Mouse (Mus musculus) liver, embryonic 11.5 days (tissue): ENCODE measurements at regions not wholly inside any gene's neighbourhood (a gene's known extent, or its start where the extent isn't known, plus 50 kb on each side); places are given as distances from the start of the nearest gene placed in this dataset.

Experiments used
- ATAC-seq: fragments of 200-750 bp; cut with Nextera tagmentation; replicated peaks from 2 replicates; pipeline ENCODE4 v1.8.0; 2017; ENCODE audit warnings: moderate number of reproducible peaks, mild to moderate bottlenecking, moderate TSS enrichment, moderate library complexity; ENCODE audit not compliant: low FRiP score
- DNase-seq: peaks from one replicate; pipeline ENCODE4 v3.0.0-alpha.2; 2017; ENCODE audit warnings: low spot score
- H3K27ac ChIP-seq: fragments of 300-500 bp; sonication (generic); 2 replicates; pipeline ENCODE4 v1.5.1; 2014; ENCODE audit warnings: mild to moderate bottlenecking, low read depth, low read length, control low read depth
- H3K27me3 ChIP-seq: fragments of 300-500 bp; sonication (generic); replicated peaks from 2 replicates; pipeline ENCODE4 v1.6.1; 2014; ENCODE audit warnings: low read length, mixed read lengths; ENCODE audit not compliant: control insufficient read depth, insufficient read depth
- H3K36me3 ChIP-seq: fragments of 300-500 bp; sonication (generic); 2 replicates; pipeline ENCODE4 v1.6.1; 2014; ENCODE audit warnings: mild to moderate bottlenecking, low read length, moderate library complexity, mixed read lengths; ENCODE audit not compliant: control insufficient read depth, insufficient read depth
- H3K4me1 ChIP-seq: fragments of 300-500 bp; sonication (generic); replicated peaks from 2 replicates; pipeline ENCODE4 v1.6.1; 2014; ENCODE audit warnings: low read length, mixed read lengths; ENCODE audit not compliant: control insufficient read depth, insufficient read depth
- H3K4me2 ChIP-seq: fragments of 300-500 bp; sonication (generic); 2 replicates; pipeline ENCODE4 v1.6.1; 2014; ENCODE audit warnings: mild to moderate bottlenecking, control low read depth, moderate library complexity
- H3K4me3 ChIP-seq: fragments of 300-500 bp; sonication (generic); 2 replicates; pipeline ENCODE4 v1.5.1; 2014; ENCODE audit warnings: low read depth, low read length, control low read depth
- H3K9ac ChIP-seq: fragments of 300-500 bp; sonication (generic); 2 replicates; pipeline ENCODE4 v1.6.1; 2014; ENCODE audit warnings: low read depth, low read length, control low read depth
- H3K9me3 ChIP-seq: fragments of 300-500 bp; sonication (generic); 2 replicates; pipeline ENCODE4 v1.6.1; 2016; ENCODE audit warnings: low read length, inconsistent platforms, mixed read lengths; ENCODE audit not compliant: control insufficient read depth
- WGBS: fragments of 180-500 bp; shearing (Covaris S2); extraction: QIAGEN DNeasy Blood & Tissue Kit; methylation state at CpG from one replicate; pipeline ENCODE4 v1.1.7; 2014; 5-methylcytosine and 5-hydroxymethylcytosine counted together

DNA sequence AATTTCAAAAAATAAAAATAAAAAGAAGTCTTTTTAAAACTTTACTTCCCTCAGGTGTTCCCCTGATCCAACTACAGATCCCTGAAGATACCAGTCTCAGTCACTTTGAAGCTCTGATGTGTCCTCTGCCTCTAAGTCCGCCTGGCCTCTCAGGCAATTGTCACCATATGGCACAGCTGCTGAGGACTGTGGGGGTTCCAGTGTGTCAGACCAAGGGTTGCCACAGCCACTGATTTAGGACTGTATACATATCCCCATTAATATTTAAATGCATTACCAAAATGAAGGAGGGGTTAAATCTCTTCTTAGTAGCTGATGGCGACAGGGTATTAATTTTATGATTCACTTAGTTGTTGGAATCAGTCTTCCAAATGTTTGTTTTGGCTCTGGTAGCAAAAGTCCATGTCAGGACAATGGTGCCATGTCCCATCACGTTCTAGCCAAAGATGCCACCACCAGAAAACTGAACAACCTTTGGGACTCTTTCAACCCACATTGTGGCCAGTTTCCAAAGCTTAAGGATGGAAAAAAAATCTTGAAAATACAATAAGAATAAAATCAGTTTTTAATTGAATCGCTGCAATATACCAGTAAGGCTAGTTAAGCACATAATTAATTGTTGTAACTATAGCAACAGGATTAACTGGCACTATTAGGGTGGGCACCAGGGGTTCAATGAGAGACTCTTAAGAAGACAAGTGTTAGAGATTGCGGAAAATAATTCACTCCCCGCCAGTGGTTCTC is 62.5 kb downstream of the Arrdc4 start:
- no peaks in the 10 kb centered on the region for H3K9me3 ChIP-seq
- no peaks in the 10 kb centered on the region for H3K4me1 ChIP-seq
- H3K27me3 ChIP-seq: no peaks in the 10 kb centered on the region
- no peak overlapping the region for H3K9ac ChIP-seq
- no peaks in the 10 kb centered on the region for H3K36me3 ChIP-seq
- WGBS: 74% methylated on average over 6 of the region's 6 CpGs
- no peak overlapping the region for H3K4me2 ChIP-seq
- H3K4me3 ChIP-seq: no peak overlapping the region
- ATAC-seq: no peak
- no peak overlapping the region for H3K27ac ChIP-seq
- DNase-seq: no peak

DNA sequence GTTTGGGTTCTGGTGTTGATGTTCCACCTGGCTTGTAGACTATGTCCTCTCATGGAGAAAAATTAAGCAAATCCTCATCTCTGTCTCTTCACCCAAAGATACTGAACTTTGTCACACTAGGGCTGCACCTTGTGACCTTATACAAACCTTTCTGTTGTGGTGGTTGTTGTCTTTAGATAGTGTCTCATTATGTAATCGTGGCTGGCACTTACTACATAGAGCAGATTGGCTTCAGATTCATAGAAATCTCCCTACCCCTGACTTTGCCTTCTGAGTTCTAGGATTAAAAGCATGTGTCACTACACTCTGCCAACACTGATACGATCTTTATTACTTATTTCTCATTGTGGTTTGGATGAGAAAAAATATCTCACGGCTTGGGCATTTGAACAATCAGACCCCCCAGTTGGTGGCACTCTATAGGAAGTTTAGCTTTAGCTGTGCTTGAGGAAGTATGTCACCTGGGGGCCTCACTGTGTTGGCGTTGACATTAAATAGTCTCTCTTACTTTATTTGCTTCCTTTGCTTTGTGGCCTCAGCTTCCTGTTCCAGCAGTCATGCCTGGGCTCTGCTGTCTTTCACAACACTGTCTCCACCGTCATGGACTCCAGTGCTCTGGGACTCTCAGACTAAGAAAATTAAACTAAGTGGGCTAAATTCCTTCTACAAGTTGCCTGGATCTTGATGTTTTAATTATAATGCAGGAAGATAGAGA is 66.0 kb downstream of the Arrdc4 start:
- no peaks in the 10 kb centered on the region for H3K36me3 ChIP-seq
- no peak for ATAC-seq
- DNase-seq: no peak
- 43% methylated on average over 5 of the region's 5 CpGs for WGBS
- no peak overlapping the region for H3K9ac ChIP-seq
- H3K9me3 ChIP-seq: no peaks in the 10 kb centered on the region
- no peak overlapping the region for H3K4me3 ChIP-seq
- H3K27me3 ChIP-seq: no peaks in the 10 kb centered on the region
- no peak overlapping the region for H3K27ac ChIP-seq
- no peak overlapping the region for H3K4me2 ChIP-seq
- no peaks in the 10 kb centered on the region for H3K4me1 ChIP-seq

DNA sequence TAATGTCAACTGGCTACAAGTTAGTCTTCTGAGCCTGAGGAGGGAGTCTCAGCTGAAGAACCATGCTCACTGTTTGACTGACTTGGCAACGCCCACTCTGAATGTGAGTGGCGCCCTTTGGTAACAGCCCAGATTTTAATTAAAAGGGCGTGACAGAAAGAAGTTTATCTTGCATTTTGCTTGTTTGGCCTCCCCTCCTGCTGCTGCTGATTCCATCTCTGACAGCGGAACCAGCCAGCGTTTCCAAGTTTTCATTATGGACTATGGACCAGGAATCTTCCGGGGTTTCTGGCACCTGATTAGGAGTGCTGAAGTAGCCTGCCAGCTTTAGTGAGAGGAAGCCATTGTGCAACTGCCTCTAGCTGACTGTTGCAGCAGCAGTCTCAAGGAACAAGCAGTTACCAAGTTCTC is 66.7 kb downstream of the Arrdc4 start:
- Histone ChIP-seq H3K4me3 (no peak overlapping the region), H3K9ac (no peak overlapping the region), H3K36me3 (no peaks in the 10 kb centered on the region), H3K4me1 (no peaks in the 10 kb centered on the region), H3K4me2 (no peak overlapping the region), H3K27ac (no peak overlapping the region), H3K27me3 (no peaks in the 10 kb centered on the region), H3K9me3 (no peaks in the 10 kb centered on the region)
- WGBS: 73% methylated on average over 6 of the region's 6 CpGs
- DNase-seq (no peak), ATAC-seq (no peak)

DNA sequence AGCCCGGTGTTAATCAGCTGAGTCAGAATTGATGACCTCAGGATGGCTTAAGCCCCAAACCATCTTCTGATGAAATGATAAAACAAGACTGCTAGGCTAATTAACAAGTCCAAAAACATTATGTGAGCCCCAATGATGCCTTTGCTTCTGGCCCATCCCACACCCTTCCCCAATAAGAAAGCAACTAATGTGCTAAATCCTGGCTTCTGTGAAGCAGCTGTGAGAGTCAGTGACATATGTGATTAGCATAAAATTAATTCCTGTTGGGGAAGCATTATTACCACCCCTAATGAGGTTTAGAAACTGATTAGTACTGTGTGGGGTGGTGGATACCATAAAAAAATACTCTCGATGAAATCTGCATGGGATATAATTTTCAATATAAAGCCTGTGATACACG is 69.3 kb downstream of the Arrdc4 start:
- DNase-seq: no peak
- Histone ChIP-seq H3K27ac (no peak overlapping the region), H3K36me3 (no peaks in the 10 kb centered on the region), H3K9me3 (no peaks in the 10 kb centered on the region), H3K4me2 (no peak overlapping the region), H3K27me3 (no peaks in the 10 kb centered on the region), H3K9ac (no peak overlapping the region), H3K4me1 (no peaks in the 10 kb centered on the region), H3K4me3 (no peak overlapping the region)
- 85% methylated on average over 3 of the region's 3 CpGs for WGBS
- ATAC-seq: no peak

DNA sequence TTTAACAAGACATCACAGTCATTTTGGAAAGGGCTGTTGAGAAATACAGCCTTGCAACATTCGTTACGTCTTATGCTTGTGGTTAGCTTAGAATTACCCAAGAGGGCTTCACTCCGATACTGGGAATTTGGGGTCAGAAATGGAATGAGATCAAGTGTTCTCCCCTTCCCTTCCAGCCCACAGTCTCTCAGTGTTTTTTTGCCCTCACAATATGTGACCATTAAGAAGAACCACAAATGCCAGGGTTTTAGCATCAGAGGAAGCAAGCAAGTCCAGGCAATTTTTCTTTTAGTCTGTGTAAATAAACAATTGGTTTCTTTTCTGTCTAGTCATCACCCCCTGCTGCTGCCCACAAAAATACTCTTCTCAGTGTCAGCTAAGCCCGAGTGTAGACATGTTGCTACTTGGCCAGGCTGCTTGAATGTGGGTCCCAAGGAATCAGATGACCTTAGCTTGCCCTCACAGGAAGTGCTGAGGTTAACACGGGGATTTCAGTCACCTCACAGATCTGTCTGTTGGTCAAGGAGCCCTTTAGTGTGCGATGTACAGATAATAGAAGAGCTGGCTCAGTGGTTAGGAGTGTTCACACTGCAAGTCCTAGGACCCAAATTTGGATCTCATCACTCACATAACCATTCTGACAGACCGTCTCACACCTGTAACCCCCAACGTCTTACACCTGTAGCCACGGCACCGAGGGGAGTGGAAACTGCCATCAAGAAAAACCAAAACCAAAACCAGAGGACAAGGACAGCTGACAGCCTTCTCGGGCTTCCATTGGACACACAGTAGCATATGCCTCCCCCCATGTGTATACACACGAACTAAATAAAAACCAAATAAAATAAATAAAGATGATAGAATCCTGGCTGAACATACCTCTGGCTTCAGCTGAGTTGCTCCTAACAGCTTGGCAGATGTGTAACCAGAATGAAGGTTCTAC is 81.0 kb downstream of the Arrdc4 start:
- Histone ChIP-seq H3K4me2 (no peak overlapping the region), H3K4me1 (no peaks in the 10 kb centered on the region), H3K9me3 (no peaks in the 10 kb centered on the region), H3K9ac (no peak overlapping the region), H3K27ac (no peak overlapping the region), H3K27me3 (no peaks in the 10 kb centered on the region), H3K36me3 (no peaks in the 10 kb centered on the region), H3K4me3 (no peak overlapping the region)
- 56% methylated on average over 12 of the region's 12 CpGs for WGBS
- DNase-seq (no peak), ATAC-seq (no peak)

DNA sequence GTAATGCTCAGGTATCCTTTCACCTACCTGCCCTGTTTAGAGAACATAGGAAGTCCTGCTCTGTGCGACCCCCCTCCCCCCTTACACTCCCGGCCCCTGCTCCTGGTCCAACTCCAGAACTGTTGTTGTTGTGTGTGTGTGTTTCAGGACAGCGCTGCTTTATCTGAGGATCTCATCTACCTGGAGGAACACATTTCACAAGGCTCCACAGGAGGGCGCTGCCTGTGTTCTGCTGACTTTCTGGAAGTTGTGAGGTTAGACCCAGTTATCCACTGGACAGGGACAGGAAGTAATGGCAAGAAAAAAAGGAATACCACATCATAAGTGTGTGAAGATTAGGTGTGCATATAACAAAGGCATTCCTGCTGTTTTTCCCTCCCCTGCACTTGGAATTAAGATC is 81.8 kb downstream of the Arrdc4 start:
- no peaks in the 10 kb centered on the region for H3K4me1 ChIP-seq
- no peak for DNase-seq
- WGBS: 57% methylated on average over 4 of the region's 4 CpGs

DNA sequence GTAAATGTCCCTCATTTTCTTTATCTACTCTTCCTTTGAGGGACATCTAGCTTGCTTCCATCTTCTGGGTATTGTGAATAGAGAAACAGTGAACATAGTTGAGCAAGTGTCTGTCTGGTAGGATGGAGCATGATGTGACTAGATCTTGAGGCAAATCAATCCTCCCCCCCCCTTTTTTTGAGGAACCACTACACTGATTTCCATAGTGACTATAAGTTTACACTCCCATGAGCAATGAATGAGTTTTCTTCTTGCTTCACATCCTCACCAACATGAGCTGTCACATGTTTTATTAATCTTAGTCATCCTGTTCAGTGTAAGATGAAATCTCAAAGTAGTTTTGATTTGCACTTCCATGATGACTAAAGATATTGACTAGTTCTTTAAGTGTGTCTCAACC is 92.7 kb downstream of the Arrdc4 start:
- no peaks in the 10 kb centered on the region for H3K9me3 ChIP-seq
- H3K4me3 ChIP-seq: no peak overlapping the region
- no peak for ATAC-seq

More for the DNA sequence above, 81.8 kb downstream of the Arrdc4 start:
- no peak overlapping the region for H3K9ac ChIP-seq
- no peaks in the 10 kb centered on the region for H3K9me3 ChIP-seq
- H3K36me3 ChIP-seq: no peaks in the 10 kb centered on the region
- no peak overlapping the region for H3K4me2 ChIP-seq
- ATAC-seq: no peak
- no peak overlapping the region for H3K4me3 ChIP-seq
- no peak overlapping the region for H3K27ac ChIP-seq
- H3K27me3 ChIP-seq: no peaks in the 10 kb centered on the region

DNA sequence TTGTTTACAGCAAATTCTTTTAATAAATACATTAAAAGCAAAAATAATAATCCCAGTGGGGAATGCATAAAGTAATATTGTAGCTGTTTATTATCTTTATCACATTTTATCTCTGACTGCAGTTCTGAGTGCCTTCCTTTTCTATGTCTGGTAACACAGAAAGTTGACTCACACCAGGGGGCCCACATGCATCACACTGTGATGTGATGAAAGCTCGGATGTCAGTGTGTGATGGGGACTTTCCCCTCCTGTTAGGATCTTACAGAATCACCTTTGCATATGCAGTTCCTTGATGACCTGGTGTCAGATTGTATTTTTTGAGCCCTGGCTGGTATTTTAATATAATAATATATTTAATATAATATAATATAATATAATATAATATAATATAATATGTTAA is 95.5 kb downstream of the Arrdc4 start:
- Histone ChIP-seq H3K4me1 (no peaks in the 10 kb centered on the region), H3K4me3 (no peak overlapping the region), H3K36me3 (no peaks in the 10 kb centered on the region), H3K9ac (no peak overlapping the region), H3K9me3 (no peaks in the 10 kb centered on the region), H3K27me3 (no peaks in the 10 kb centered on the region), H3K4me2 (no peak overlapping the region), H3K27ac (no peak overlapping the region)
- WGBS: 64% methylated on average over 1 of the region's 1 CpGs
- ATAC-seq: no peak
- DNase-seq: no peak

More for the DNA sequence above, 92.7 kb downstream of the Arrdc4 start:
- H3K27me3 ChIP-seq: no peaks in the 10 kb centered on the region
- no peak overlapping the region for H3K9ac ChIP-seq
- no peaks in the 10 kb centered on the region for H3K4me1 ChIP-seq
- no peak overlapping the region for H3K4me2 ChIP-seq
- DNase-seq: no peak
- no peak overlapping the region for H3K27ac ChIP-seq
- no peaks in the 10 kb centered on the region for H3K36me3 ChIP-seq
